Mouse (Mus musculus): ENCODE results near the gene Ccser1. TPM values are rescaled to one million over a fixed set of nuclear protein-coding genes. Genes with fewer than 3 reads are reported as not detected.

Ccser1 gene
- polyA plus RNA-seq, 1 experiment from 2014 or later, result 5.1 TPM

GRCm38 (mm10) chr6:61931622-61932021 is 751.5 kb downstream of the Ccser1 start:
- WGBS, result 76% methylated on average over 1 of the region's 1 CpGs
- Histone ChIP-seq H3K4me1 (ENCODE audit: control insufficient read depth, insufficient read depth, low read length) (no peaks in the 10 kb centered on the region), H3K27ac (replicated peaks; ENCODE audit: low read depth, low read length) (no peak overlapping the region), H3K36me3 (replicated peaks; ENCODE audit: control insufficient read depth, insufficient read depth, low read depth, low read length) (no peaks in the 10 kb centered on the region), H3K27me3 (ENCODE audit: control insufficient read depth, insufficient read depth, low read length) (no peaks in the 10 kb centered on the region), H3K4me3 (ENCODE audit: low read depth, low read length) (no peak overlapping the region), H3K9me3 (replicated peaks; ENCODE audit: control insufficient read depth, low read length) (no peaks in the 10 kb centered on the region), H3K4me2 (ENCODE audit: low read depth, low read length) (no peak overlapping the region), H3K9ac (replicated peaks; ENCODE audit: low read length) (no peak overlapping the region)
- no peak for DNase-seq (ENCODE audit: low spot score)
- ATAC-seq (replicated peaks; ENCODE audit: insufficient number of reproducible peaks, low FRiP score, low TSS enrichment, low read depth), result no peak

- ATAC-seq (replicated peaks; ENCODE audit: insufficient number of reproducible peaks, low FRiP score, low TSS enrichment, low read depth), result no peak
- 83% methylated on average over 1 of the region's 1 CpGs for WGBS
Observed at GRCm38 (mm10) chr6:61936656-61937055, 756.5 kb downstream of the Ccser1 start.

GRCm38 (mm10) chr6:61939236-61939635 is 759.1 kb downstream of the Ccser1 start:
- DNase-seq (ENCODE audit: low spot score), result no peak
- Histone ChIP-seq H3K9me3 (replicated peaks; ENCODE audit: control insufficient read depth, low read length) (no peaks in the 10 kb centered on the region), H3K36me3 (replicated peaks; ENCODE audit: control insufficient read depth, insufficient read depth, low read depth, low read length) (no peaks in the 10 kb centered on the region), H3K27me3 (ENCODE audit: control insufficient read depth, insufficient read depth, low read length) (no peaks in the 10 kb centered on the region), H3K9ac (replicated peaks; ENCODE audit: low read length) (no peak overlapping the region), H3K4me2 (ENCODE audit: low read depth, low read length) (no peak overlapping the region), H3K4me1 (ENCODE audit: control insufficient read depth, insufficient read depth, low read length) (no peaks in the 10 kb centered on the region), H3K27ac (replicated peaks; ENCODE audit: low read depth, low read length) (no peak overlapping the region), H3K4me3 (ENCODE audit: low read depth, low read length) (no peak overlapping the region)
- ATAC-seq (replicated peaks; ENCODE audit: insufficient number of reproducible peaks, low FRiP score, low TSS enrichment, low read depth), result no peak
- WGBS, result 90% methylated on average over 1 of the region's 1 CpGs

More at GRCm38 (mm10) chr6:61936656-61937055, 756.5 kb downstream of the Ccser1 start:
- Histone ChIP-seq H3K36me3 (replicated peaks; ENCODE audit: control insufficient read depth, insufficient read depth, low read depth, low read length) (no peaks in the 10 kb centered on the region), H3K4me3 (ENCODE audit: low read depth, low read length) (no peak overlapping the region), H3K27ac (replicated peaks; ENCODE audit: low read depth, low read length) (no peak overlapping the region), H3K4me1 (ENCODE audit: control insufficient read depth, insufficient read depth, low read length) (no peaks in the 10 kb centered on the region), H3K9ac (replicated peaks; ENCODE audit: low read length) (no peak overlapping the region), H3K27me3 (ENCODE audit: control insufficient read depth, insufficient read depth, low read length) (no peaks in the 10 kb centered on the region), H3K4me2 (ENCODE audit: low read depth, low read length) (no peak overlapping the region), H3K9me3 (replicated peaks; ENCODE audit: control insufficient read depth, low read length) (no peaks in the 10 kb centered on the region)
- DNase-seq (ENCODE audit: low spot score), result no peak

GRCm38 (mm10) chr6:61953703-61954102 is 773.6 kb downstream of the Ccser1 start:
- H3K36me3 ChIP-seq (replicated peaks; ENCODE audit: control insufficient read depth, insufficient read depth, low read depth, low read length), result no peaks in the 10 kb centered on the region
- H3K4me1 ChIP-seq (ENCODE audit: control insufficient read depth, insufficient read depth, low read length), result no peaks in the 10 kb centered on the region
- no peaks in the 10 kb centered on the region for H3K9me3 ChIP-seq (replicated peaks; ENCODE audit: control insufficient read depth, low read length)
- H3K27ac ChIP-seq (replicated peaks; ENCODE audit: low read depth, low read length), result no peak overlapping the region
- H3K27me3 ChIP-seq (ENCODE audit: control insufficient read depth, insufficient read depth, low read length), result no peaks in the 10 kb centered on the region
- H3K4me2 ChIP-seq (ENCODE audit: low read depth, low read length), result no peak overlapping the region
- H3K9ac ChIP-seq (replicated peaks; ENCODE audit: low read length), result no peak overlapping the region
- DNase-seq (ENCODE audit: low spot score) (no peak), ATAC-seq (replicated peaks; ENCODE audit: insufficient number of reproducible peaks, low FRiP score, low TSS enrichment, low read depth) (no peak)
- H3K4me3 ChIP-seq (ENCODE audit: low read depth, low read length), result no peak overlapping the region
- 84% methylated on average over 2 of the region's 2 CpGs for WGBS

- DNase-seq (ENCODE audit: low spot score), result no peak
- H3K4me2 ChIP-seq (ENCODE audit: low read depth, low read length), result no peak overlapping the region
- H3K4me1 ChIP-seq (ENCODE audit: control insufficient read depth, insufficient read depth, low read length), result no peaks in the 10 kb centered on the region
- H3K36me3 ChIP-seq (replicated peaks; ENCODE audit: control insufficient read depth, insufficient read depth, low read depth, low read length), result no peaks in the 10 kb centered on the region
- H3K27me3 ChIP-seq (ENCODE audit: control insufficient read depth, insufficient read depth, low read length), result no peaks in the 10 kb centered on the region
- ATAC-seq (replicated peaks; ENCODE audit: insufficient number of reproducible peaks, low FRiP score, low TSS enrichment, low read depth), result no peak
- H3K27ac ChIP-seq (replicated peaks; ENCODE audit: low read depth, low read length), result no peak overlapping the region
- H3K4me3 ChIP-seq (ENCODE audit: low read depth, low read length), result no peak overlapping the region
- WGBS, result 84% methylated on average over 2 of the region's 2 CpGs
- H3K9ac ChIP-seq (replicated peaks; ENCODE audit: low read length), result no peak overlapping the region
- no peaks in the 10 kb centered on the region for H3K9me3 ChIP-seq (replicated peaks; ENCODE audit: control insufficient read depth, low read length)
Observed at GRCm38 (mm10) chr6:61976878-61977277, 796.8 kb downstream of the Ccser1 start.

GRCm38 (mm10) chr6:61978379-61978778 is 798.3 kb downstream of the Ccser1 start:
- no peak for ATAC-seq (replicated peaks; ENCODE audit: insufficient number of reproducible peaks, low FRiP score, low TSS enrichment, low read depth)
- no peak overlapping the region for H3K9ac ChIP-seq (replicated peaks; ENCODE audit: low read length)
- H3K4me2 ChIP-seq (ENCODE audit: low read depth, low read length), result no peak overlapping the region
- no peaks in the 10 kb centered on the region for H3K9me3 ChIP-seq (replicated peaks; ENCODE audit: control insufficient read depth, low read length)
- WGBS, result 24% methylated on average over 2 of the region's 2 CpGs
- DNase-seq (ENCODE audit: low spot score), result no peak
- no peak overlapping the region for H3K4me3 ChIP-seq (ENCODE audit: low read depth, low read length)
- no peak overlapping the region for H3K27ac ChIP-seq (replicated peaks; ENCODE audit: low read depth, low read length)
- H3K27me3 ChIP-seq (ENCODE audit: control insufficient read depth, insufficient read depth, low read length), result no peaks in the 10 kb centered on the region
- H3K4me1 ChIP-seq (ENCODE audit: control insufficient read depth, insufficient read depth, low read length), result no peaks in the 10 kb centered on the region
- no peaks in the 10 kb centered on the region for H3K36me3 ChIP-seq (replicated peaks; ENCODE audit: control insufficient read depth, insufficient read depth, low read depth, low read length)

GRCm38 (mm10) chr6:62014374-62014773 is 834.2 kb downstream of the Ccser1 start:
- no peak for ATAC-seq (replicated peaks; ENCODE audit: insufficient number of reproducible peaks, low FRiP score, low TSS enrichment, low read depth)
- Histone ChIP-seq H3K36me3 (replicated peaks; ENCODE audit: control insufficient read depth, insufficient read depth, low read depth, low read length) (no peaks in the 10 kb centered on the region), H3K27ac (replicated peaks; ENCODE audit: low read depth, low read length) (no peak overlapping the region), H3K9me3 (replicated peaks; ENCODE audit: control insufficient read depth, low read length) (no peaks in the 10 kb centered on the region), H3K4me2 (ENCODE audit: low read depth, low read length) (no peak overlapping the region), H3K4me1 (ENCODE audit: control insufficient read depth, insufficient read depth, low read length) (no peaks in the 10 kb centered on the region), H3K9ac (replicated peaks; ENCODE audit: low read length) (no peak overlapping the region), H3K27me3 (ENCODE audit: control insufficient read depth, insufficient read depth, low read length) (no peaks in the 10 kb centered on the region), H3K4me3 (ENCODE audit: low read depth, low read length) (no peak overlapping the region)
- DNase-seq (ENCODE audit: low spot score), result no peak

GRCm38 (mm10) chr6:62044454-62044853 is 864.3 kb downstream of the Ccser1 start:
- Histone ChIP-seq H3K4me1 (ENCODE audit: control insufficient read depth, insufficient read depth, low read length) (no peaks in the 10 kb centered on the region), H3K4me2 (ENCODE audit: low read depth, low read length) (no peak overlapping the region), H3K36me3 (replicated peaks; ENCODE audit: control insufficient read depth, insufficient read depth, low read depth, low read length) (no peaks in the 10 kb centered on the region), H3K27ac (replicated peaks; ENCODE audit: low read depth, low read length) (no peak overlapping the region), H3K9me3 (replicated peaks; ENCODE audit: control insufficient read depth, low read length) (no peaks in the 10 kb centered on the region), H3K27me3 (ENCODE audit: control insufficient read depth, insufficient read depth, low read length) (no peaks in the 10 kb centered on the region), H3K4me3 (ENCODE audit: low read depth, low read length) (no peak overlapping the region), H3K9ac (replicated peaks; ENCODE audit: low read length) (no peak overlapping the region)
- no peak for DNase-seq (ENCODE audit: low spot score)
- no peak for ATAC-seq (replicated peaks; ENCODE audit: insufficient number of reproducible peaks, low FRiP score, low TSS enrichment, low read depth)
- WGBS, result 68% methylated on average over 1 of the region's 1 CpGs

All from embryonic facial prominence, embryonic 11.5 days (tissue).